Mouse (Mus musculus): ENCODE measurements around the gene Thap7. TPM values are rescaled to one million over a fixed set of nuclear protein-coding genes. Genes with fewer than 3 reads are reported as not detected.
A peak's percentile ranks its signal among the peaks of the same experiment; 100 is the strongest.

Thap7 gene
- polyA plus RNA-seq, 1 experiment from 2014 or later = 46.5 TPM

GRCm38 (mm10) chr16:17507018-17507552 lies 23.9 kb downstream of the Thap7 start:
- Histone ChIP-seq H3K4me1 (replicated peaks; ENCODE audit: control insufficient read depth, insufficient read depth, low read length) (peaks cover 14% of the 10 kb centered on the region), H3K4me2 (no peak overlapping the region), H3K36me3 (ENCODE audit: control insufficient read depth, insufficient read depth, low read length) (peaks cover 5% of the 10 kb centered on the region), H3K4me3 (ENCODE audit: low read depth, low read length) (no peak overlapping the region), H3K9ac (ENCODE audit: low read depth, low read length) (no peak overlapping the region), H3K27me3 (replicated peaks; ENCODE audit: control insufficient read depth, insufficient read depth, low read length) (no peaks in the 10 kb centered on the region), H3K27ac (ENCODE audit: low read depth, low read length) (no peak overlapping the region), H3K9me3 (ENCODE audit: control insufficient read depth, low read length) (no peaks in the 10 kb centered on the region)
- DNase-seq (ENCODE audit: low spot score) = no peak
- no peak for ATAC-seq (replicated peaks; ENCODE audit: low FRiP score)
- 89% methylated on average over 5 of the region's 5 CpGs for WGBS

- H3K9ac ChIP-seq (ENCODE audit: low read depth, low read length) = no peak overlapping the region
- H3K9me3 ChIP-seq (ENCODE audit: control insufficient read depth, low read length) = no peaks in the 10 kb centered on the region
- H3K27ac ChIP-seq (ENCODE audit: low read depth, low read length) = no peak overlapping the region
- no peaks in the 10 kb centered on the region for H3K27me3 ChIP-seq (replicated peaks; ENCODE audit: control insufficient read depth, insufficient read depth, low read length)
- H3K36me3 ChIP-seq (ENCODE audit: control insufficient read depth, insufficient read depth, low read length) = no peaks in the 10 kb centered on the region
- H3K4me3 ChIP-seq (ENCODE audit: low read depth, low read length) = no peak overlapping the region
- 73% methylated on average over 4 of the region's 4 CpGs for WGBS
- H3K4me1 ChIP-seq (replicated peaks; ENCODE audit: control insufficient read depth, insufficient read depth, low read length) = no peaks in the 10 kb centered on the region
- no peak for ATAC-seq (replicated peaks; ENCODE audit: low FRiP score)
- no peak for DNase-seq (ENCODE audit: low spot score)
- no peak overlapping the region for H3K4me2 ChIP-seq
Measured at GRCm38 (mm10) chr16:17502681-17503080, 28.3 kb downstream of the Thap7 start.

- Histone ChIP-seq H3K9me3 (ENCODE audit: control insufficient read depth, low read length) (no peaks in the 10 kb centered on the region), H3K4me1 (replicated peaks; ENCODE audit: control insufficient read depth, insufficient read depth, low read length) (no peaks in the 10 kb centered on the region), H3K36me3 (ENCODE audit: control insufficient read depth, insufficient read depth, low read length) (no peaks in the 10 kb centered on the region), H3K27ac (ENCODE audit: low read depth, low read length) (no peak overlapping the region), H3K4me3 (ENCODE audit: low read depth, low read length) (no peak overlapping the region), H3K9ac (ENCODE audit: low read depth, low read length) (no peak overlapping the region), H3K27me3 (replicated peaks; ENCODE audit: control insufficient read depth, insufficient read depth, low read length) (no peaks in the 10 kb centered on the region), H3K4me2 (no peak overlapping the region)
- WGBS = 48% methylated on average over 10 of the region's 10 CpGs
- DNase-seq (ENCODE audit: low spot score) (no peak), ATAC-seq (replicated peaks; ENCODE audit: low FRiP score) (no peak)
Measured at GRCm38 (mm10) chr16:17499249-17499883, 31.6 kb downstream of the Thap7 start.

GRCm38 (mm10) chr16:17496499-17497305 lies 34.2 kb downstream of the Thap7 start:
- DNase-seq (ENCODE audit: low spot score) = no peak
- H3K27me3 ChIP-seq (replicated peaks; ENCODE audit: control insufficient read depth, insufficient read depth, low read length) = no peaks in the 10 kb centered on the region
- H3K4me3 ChIP-seq (ENCODE audit: low read depth, low read length) = no peak overlapping the region
- H3K4me1 ChIP-seq (replicated peaks; ENCODE audit: control insufficient read depth, insufficient read depth, low read length) = no peaks in the 10 kb centered on the region
- H3K4me2 ChIP-seq = no peak overlapping the region
- H3K36me3 ChIP-seq (ENCODE audit: control insufficient read depth, insufficient read depth, low read length) = no peaks in the 10 kb centered on the region
- no peak overlapping the region for H3K9ac ChIP-seq (ENCODE audit: low read depth, low read length)
- H3K9me3 ChIP-seq (ENCODE audit: control insufficient read depth, low read length) = no peaks in the 10 kb centered on the region
- WGBS = 61% methylated on average over 2 of the region's 2 CpGs
- no peak for ATAC-seq (replicated peaks; ENCODE audit: low FRiP score)
- no peak overlapping the region for H3K27ac ChIP-seq (ENCODE audit: low read depth, low read length)

- H3K9me3 ChIP-seq (ENCODE audit: control insufficient read depth, low read length) = no peaks in the 10 kb centered on the region
- H3K36me3 ChIP-seq (ENCODE audit: control insufficient read depth, insufficient read depth, low read length) = 0 out of 2 replicates have a peak, but pooled peaks cover 2% of the 10 kb centered on the region
- no peak overlapping the region for H3K4me3 ChIP-seq (ENCODE audit: low read depth, low read length)
- H3K4me1 ChIP-seq (replicated peaks; ENCODE audit: control insufficient read depth, insufficient read depth, low read length) = 0 out of 2 replicates have a peak, but pooled peaks cover 8% of the 10 kb centered on the region
- H3K4me2 ChIP-seq = no peak overlapping the region
- ATAC-seq (replicated peaks; ENCODE audit: low FRiP score) (no peak), DNase-seq (ENCODE audit: low spot score) (no peak)
- peaks cover 18% of the 10 kb centered on the region for H3K27me3 ChIP-seq (replicated peaks; ENCODE audit: control insufficient read depth, insufficient read depth, low read length)
- no peak overlapping the region for H3K27ac ChIP-seq (ENCODE audit: low read depth, low read length)
- WGBS = 66% methylated on average over 5 of the region's 5 CpGs
- H3K9ac ChIP-seq (ENCODE audit: low read depth, low read length) = no peak overlapping the region
Measured at GRCm38 (mm10) chr16:17491896-17492561, 38.9 kb downstream of the Thap7 start.

GRCm38 (mm10) chr16:17491154-17491553 lies 39.8 kb downstream of the Thap7 start:
- Histone ChIP-seq H3K4me2 (no peak overlapping the region), H3K27ac (ENCODE audit: low read depth, low read length) (no peak overlapping the region), H3K4me3 (ENCODE audit: low read depth, low read length) (no peak overlapping the region), H3K36me3 (ENCODE audit: control insufficient read depth, insufficient read depth, low read length) (0 out of 2 replicates have a peak, but pooled peaks cover 2% of the 10 kb centered on the region), H3K27me3 (replicated peaks; ENCODE audit: control insufficient read depth, insufficient read depth, low read length) (peaks cover 18% of the 10 kb centered on the region), H3K9ac (ENCODE audit: low read depth, low read length) (no peak overlapping the region), H3K4me1 (replicated peaks; ENCODE audit: control insufficient read depth, insufficient read depth, low read length) (0 out of 2 replicates have a peak, but pooled peaks cover 8% of the 10 kb centered on the region), H3K9me3 (ENCODE audit: control insufficient read depth, low read length) (no peaks in the 10 kb centered on the region)
- 76% methylated on average over 5 of the region's 5 CpGs for WGBS
- DNase-seq (ENCODE audit: low spot score) (no peak), ATAC-seq (replicated peaks; ENCODE audit: low FRiP score) (no peak)

- Histone ChIP-seq H3K9ac (ENCODE audit: low read depth, low read length) (peak within 1 kb of the TSS; percentile 46; the same call in 1 of the 2 replicates), H3K4me1 (replicated peaks; ENCODE audit: control insufficient read depth, insufficient read depth, low read length) (0 out of 2 replicates have a peak, but pooled peaks cover 8% of the 10 kb centered on the region), H3K27ac (ENCODE audit: low read depth, low read length) (0 out of 2 replicates have a peak within 1 kb of the TSS, but pooled peaks have one; percentile 17), H3K4me2 (peak within 1 kb of the TSS; percentile 87), H3K27me3 (replicated peaks; ENCODE audit: control insufficient read depth, insufficient read depth, low read length) (peaks cover 18% of the 10 kb centered on the region), H3K9me3 (ENCODE audit: control insufficient read depth, low read length) (no peaks in the 10 kb centered on the region), H3K4me3 (ENCODE audit: low read depth, low read length) (peak within 1 kb of the TSS; percentile 55), H3K36me3 (ENCODE audit: control insufficient read depth, insufficient read depth, low read length) (peaks cover 9% of the 10 kb centered on the region)
- WGBS = 4% methylated on average over 47 of the region's 47 CpGs
- peak; percentile 82 for ATAC-seq (replicated peaks; ENCODE audit: low FRiP score)
- DNase-seq (ENCODE audit: low spot score) = no peak
Measured at GRCm38 (mm10) chr16:17489469-17490111, 41.3 kb downstream of the Thap7 start, which contains the start of gene Aifm3. Aifm3 (plus strand) TSS chr16:17489611.

All from liver, embryonic 11.5 days (tissue).